Mouse (Mus musculus) adrenal gland, adult 18-20 months (tissue): ENCODE measurements at regions not wholly inside any gene's neighbourhood (a gene's known extent, or its start where the extent isn't known, plus 50 kb on each side); places are given as distances from the start of the nearest gene placed in this dataset.

Experiments
- DNase-seq, 2 experiments: peaks; one replicate each; pipeline ENCODE4 v3.0.0; 2021 to 2022; ENCODE audit warnings: low spot score in 2 of 2

DNA sequence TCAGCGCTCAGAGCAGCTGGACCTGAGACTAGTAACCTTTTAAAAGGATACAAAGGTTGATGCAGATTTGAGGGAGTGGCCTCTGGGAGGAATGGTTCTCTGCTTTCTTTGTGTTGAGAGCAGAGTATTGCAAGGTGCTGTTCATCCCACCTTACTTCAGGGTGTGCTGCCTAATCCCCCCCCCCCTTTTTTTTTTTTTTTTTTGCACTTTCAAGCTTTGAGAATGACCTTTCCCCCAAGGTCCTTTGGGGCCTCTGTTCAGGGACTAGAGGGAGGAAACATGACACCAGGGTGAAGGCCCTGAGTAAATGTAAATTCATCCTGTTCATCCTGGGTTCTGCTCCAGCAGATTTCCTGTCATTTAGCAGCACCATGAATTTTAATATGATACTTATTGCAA, 204.4 kb upstream of the Clec14a start:
- no peak for DNase-seq

DNA sequence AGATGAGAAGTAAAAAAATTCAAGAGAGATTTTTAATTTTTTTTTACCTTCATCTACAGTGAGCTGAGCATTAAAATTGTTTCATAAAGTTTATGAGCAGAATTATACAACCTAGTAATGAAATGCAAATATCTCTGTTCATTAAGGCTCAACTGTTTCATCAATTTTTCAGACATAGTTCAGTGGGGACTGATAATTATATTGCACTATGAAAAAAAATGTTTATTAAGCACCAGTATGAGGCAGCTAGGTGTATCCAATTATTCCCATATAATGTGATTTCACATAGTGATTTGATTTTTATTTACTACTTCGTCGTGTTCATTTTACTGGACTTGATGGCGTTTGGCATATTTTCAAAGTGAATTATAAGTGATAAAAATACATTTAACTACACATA, 191.4 kb upstream of the Clec14a start:
- DNase-seq: no peak

DNA sequence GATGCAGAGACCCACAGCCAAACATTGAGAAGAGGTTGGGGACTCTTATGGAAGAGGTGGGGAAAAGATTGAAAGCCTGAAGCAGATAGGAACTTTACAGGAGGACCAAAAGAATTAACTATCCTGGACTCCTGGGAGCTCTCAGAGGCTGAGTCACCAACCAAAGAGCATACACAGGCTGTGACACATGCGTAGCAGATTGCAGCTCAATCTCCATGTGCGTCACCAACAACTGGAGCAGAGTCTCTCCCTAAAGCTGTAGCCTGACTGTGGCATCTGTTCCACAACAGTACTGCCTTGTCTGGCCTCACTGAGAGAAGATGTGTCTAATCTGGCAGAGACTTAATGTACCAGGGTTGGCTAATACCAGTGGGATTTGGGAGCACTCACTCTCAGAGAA, 185.7 kb upstream of the Clec14a start:
- no peak for DNase-seq

DNA sequence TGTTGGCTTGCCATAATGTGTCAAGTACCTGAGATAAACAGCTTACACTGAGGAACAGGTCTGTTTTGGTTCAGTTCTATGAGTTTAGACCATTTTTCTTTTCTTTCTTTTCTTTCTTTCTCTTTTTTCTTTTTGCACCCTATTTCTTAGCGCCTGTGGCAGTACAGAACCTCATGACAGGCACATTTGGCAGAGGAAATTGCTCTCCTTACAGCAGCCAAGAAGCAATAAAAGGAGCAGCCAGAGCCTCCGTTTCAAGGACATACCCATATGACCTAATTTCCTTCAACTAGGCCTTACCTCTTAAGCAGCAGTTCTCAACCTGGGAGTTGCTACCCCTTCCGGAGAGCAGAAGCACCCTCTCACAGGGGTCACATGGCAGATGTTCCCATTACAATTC, 173.9 kb upstream of the Clec14a start:
- DNase-seq: no peak

DNA sequence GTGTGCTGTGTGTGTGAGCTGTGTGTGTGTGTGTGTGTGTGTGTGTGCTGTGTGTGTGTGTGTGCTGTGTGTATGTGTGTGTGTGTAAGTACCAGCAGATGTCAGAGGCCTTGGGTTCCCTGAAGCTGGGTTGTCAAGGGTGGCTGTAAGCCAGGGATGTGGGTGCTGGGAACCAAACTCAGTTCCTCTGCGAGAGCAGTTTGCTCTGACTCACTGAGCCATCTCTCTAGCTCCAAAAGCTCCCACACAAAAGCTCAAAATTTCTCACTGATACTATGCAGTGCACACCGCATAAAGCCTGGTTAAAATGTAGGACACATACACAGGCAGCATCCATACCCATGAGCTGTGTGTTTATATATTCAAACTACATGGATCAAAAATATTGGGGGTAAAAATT, 172.9 kb upstream of the Clec14a start:
- DNase-seq: no peak

DNA sequence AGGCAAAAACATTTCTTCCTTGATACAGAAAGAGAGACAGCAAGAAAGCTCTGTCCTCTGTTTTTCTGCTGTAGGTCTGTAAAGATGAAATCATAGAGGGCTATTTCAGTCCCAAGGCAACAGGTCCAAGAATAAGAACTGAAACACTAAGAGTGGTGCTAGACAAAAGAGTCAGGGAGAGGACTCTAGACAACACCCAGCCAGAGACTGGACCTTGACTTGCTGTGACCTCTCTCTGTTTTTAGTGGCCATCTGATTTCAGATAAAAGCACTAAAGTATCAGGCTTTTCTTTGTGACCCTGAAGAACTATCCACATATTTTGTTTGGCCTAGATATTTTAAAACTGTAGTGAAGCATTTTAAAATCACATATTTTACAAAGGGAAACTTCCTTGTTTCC, 171.6 kb upstream of the Clec14a start:
- no peak for DNase-seq

DNA sequence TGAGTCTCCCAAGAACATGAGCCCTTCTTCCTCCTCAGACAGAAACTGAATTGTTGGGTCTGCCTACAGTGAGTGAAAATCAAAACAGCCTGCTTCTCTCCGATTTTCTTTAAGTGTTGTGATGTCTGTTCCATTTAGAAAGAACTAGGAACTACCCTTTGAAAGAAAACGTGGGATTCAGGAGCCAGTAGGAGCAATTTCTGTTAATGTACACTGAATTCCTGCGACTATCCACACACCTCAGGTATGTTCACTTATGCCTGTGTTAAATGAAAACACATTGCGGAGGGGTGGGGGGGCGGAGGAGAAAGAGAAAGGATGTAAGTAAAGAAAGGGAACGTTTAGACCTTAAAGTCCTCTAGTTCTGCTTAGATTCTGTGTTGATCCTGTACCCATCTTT, 167.9 kb upstream of the Clec14a start:
- no peak for DNase-seq

DNA sequence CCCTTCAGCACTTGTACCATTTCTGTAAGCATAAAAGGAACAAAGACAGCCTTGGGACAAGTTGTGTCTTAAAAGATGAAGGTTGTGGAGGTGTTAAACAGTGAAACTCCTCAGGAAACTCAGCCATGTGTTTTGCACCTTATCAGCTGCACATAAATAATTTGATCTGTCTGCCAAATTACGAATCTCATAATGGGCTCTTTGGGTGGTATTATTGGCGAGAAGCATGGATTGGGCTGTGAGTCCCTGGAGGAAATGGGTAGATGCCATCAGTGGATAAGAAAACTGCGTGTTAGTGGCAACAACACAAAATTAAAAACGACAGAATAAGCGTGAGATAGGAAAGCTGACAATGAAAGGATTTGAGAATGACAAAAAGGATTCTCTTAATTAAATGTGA, 165.4 kb upstream of the Clec14a start:
- no peak for DNase-seq

DNA sequence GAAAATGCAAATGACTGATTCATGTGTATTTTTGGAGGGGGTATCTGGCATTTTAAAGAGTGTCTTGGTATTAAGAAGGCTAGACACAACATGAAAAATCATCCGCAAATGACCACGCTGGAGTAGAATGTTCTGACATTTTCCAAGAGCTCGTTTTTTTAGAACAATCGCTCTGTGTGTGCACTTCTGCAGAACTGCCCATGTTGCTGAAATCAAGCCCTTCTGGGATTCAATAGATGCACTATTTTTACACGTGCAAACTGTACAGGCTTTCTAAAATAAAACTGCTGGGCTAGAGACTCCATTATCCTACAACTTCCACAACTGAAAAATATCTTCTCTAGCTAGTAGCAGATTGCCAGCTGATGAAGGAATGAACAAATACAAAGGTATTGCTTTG, 160.8 kb upstream of the Clec14a start:
- no peak for DNase-seq

DNA sequence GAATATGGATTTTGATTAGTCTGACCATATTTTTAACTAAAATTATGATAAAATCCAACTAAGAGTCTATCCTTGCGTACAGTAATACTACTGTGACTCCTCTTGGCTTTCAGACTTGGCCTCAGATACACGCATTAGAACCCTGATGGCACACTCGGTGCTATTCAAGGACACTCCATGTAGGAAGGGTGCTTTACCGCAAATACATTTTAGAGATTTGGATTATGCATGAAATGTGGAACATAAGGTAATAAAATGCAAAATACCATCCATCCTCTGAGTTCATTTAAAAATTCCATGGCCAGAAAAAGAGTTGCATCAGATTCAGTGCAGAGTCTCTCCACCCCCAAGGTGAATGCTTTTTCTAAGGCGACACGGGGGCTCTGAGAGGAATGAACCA, 157.7 kb upstream of the Clec14a start:
- no peak for DNase-seq

DNA sequence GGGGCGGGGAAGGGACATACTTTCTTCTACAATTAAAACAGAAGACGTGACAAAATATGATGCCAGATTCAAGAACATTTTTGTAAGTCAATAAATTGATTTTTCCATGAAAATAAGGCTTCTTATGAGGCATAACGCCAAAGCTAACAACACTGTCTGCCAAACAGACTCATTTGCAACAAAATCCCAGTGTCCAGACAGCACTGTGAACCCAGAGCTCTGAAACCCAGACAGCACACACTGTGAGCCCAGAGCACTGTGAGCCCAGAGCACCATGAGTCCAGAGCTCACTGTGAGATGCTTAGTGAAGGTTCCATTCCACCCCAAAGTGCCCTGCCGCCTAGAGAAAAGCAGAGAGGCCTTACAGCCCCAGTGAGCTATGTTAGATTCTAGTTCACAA, 156.9 kb upstream of the Clec14a start:
- no peak for DNase-seq

DNA sequence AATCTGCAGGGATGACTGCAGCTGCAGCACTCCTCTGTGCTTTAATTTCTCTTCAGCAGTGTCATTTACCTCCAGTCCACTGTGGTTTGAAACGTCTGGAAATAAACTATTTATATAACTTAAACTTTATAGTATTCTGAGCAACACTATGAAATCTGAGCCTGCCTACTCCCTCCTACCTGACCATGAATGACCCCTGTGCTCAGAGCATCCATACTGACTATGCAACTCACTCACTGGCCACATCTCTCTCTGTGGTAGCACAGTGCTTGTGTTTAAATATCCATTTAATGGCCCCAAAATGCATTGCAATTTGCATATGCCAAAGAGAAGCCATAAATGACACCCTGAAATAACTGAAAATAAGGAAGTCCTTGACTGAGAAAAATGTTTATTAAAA, 154.5 kb upstream of the Clec14a start:
- no peak for DNase-seq

DNA sequence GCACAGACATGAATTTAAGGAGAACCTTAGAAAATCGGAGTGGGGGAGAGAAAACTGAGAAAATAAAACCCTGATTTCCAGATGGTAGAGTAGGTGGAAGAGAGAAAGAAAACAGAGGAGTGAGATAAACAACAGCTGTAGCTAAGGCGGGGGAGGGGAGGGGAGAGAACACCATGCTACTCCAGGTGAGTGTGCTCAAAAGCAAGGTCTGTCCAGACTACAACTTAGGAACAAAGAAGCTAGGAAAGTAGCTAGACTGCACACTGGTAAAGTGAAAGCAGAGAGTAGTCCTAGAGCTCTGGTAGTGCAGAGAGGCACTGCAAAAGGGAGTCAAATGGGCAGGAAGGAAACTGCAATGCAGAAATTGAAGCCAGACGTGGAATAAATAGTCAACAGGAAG, 132.8 kb upstream of the Clec14a start:
- DNase-seq: no peak

DNA sequence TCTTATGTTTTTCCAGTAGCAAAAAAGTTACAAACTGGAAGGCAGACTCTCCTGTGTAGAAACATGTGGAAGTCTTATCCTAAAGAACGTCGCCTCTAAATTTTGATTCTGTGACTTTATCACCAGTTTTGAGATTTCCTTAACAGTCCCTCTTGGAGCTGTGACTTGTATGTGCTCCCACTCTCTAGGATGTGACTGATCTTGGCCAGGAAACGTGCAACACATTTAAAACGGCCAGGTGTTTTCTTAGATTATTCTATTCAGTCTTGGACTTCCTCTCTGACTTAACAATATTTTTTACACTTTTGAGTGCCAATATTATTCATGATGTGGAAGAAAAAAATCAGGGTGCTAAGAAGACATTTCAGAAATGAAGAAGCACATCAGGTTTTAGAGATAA, 91.2 kb upstream of the Clec14a start:
- DNase-seq: no peak

DNA sequence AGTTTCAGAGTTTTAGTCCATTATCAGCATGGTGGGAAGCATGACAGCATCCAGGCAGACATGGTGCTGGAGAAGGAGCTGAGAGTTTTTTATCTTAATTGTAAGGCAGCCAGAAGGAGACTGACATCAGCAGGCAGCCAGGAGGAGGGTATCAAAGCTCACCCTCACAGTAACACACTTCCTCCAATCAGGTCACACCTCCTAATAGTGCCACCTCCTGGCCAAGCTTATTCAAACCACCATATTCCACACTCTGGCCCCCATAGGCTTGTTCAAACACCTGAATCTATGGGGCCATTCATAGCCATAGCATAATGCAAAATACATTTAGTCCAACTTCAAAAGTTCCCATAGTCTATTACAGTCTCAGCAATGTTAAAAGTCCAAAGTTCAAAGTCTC, 65.1 kb upstream of the Clec14a start:
- peak in 1 of 2 experiments; percentile 20 for DNase-seq

DNA sequence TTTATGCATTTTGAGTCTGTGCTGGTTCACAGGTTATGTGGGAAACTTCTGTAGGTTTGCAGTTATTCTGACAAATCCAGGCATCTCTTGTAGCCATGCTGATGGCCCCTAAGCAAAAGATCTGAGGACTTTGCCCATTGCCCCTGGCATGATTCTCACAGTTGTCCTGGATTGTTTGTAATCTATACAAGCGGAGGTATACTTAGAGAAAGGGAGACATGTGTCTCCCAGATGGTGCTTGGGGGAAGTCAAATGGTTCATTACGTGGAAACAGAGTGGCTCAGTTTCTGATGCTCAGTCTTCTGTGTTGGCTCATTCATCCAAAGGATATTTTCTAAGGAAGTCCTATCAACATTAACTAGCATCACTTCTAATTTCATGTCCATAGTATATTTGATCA, 60.8 kb upstream of the Clec14a start:
- DNase-seq: no peak

DNA sequence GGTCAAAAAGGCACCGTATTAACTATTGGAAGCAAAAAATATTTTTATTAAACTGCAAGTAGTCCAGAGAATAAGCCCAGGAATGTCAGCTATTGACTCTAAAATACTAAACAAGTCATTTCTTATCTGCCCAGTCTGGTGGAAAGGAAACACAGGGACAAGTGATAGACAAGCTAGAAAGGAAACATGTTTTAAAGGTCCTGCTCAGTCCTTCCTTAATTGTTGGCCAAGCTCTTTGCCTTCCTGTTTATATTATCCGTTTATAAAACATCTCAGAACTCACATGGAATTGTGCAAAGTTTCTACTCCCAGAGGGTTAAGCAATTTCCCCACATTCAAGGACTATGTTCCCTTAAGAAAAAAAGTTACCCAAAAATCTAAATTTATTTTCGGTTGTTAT, 54.9 kb upstream of the Clec14a start:
- no peak for DNase-seq
